In the genomic region with DNA sequence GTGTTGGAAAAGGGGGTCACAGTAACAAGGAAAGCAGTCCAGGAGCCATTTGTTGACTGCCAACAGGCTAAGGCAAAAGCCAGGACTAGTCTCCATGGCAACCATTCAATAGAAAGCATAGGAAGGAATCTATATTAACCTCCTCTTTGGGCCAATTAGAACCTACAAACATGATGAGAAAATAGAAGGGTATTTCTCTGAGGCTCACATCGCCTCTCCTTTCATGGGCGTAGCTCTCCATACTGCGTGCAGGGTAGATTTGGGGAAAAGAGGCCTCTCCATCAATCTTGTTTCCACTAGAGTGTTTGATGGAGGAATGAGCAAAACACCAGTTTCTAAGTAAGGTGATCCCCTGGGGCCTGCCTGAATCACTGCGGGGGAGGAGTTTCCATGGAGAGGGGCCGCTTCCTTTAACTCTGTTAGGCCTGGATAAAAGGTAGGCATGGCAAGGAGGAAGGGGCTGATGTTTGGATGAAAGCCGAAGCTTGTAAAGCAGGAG, we compare ENCODE assay signal across 14 mouse cellular contexts. TPM values are rescaled to one million over a fixed set of nuclear protein-coding genes. Genes with fewer than 3 reads are reported as not detected.
DNase-seq lines count a peak whose midpoint lies in the region; ATAC-seq and TF ChIP-seq lines count a peak whose summit lies in the region.
"Had no signal": no experiment of that assay in that cellular context is flagged by ENCODE, and none has a peak within 500 bp of the region (broad histone marks: within the 10 kb centered on the region; RNA-seq: fewer than 3 reads in every experiment).

No protein-coding gene starts in this region.

- no peak overlapping the region for H3K4me3 ChIP-seq in forebrain, embryonic 15.5 days
- H3K4me3 ChIP-seq: limb, embryonic 15.5 days; midbrain, embryonic 12.5 days; stomach, embryonic 15.5 days had no signal

- WGBS in forebrain, embryonic 15.5 days = 29% methylated on average over 6 of the region's 6 CpGs

- no peaks in the 10 kb centered on the region for H3K9me3 ChIP-seq in forebrain, embryonic 15.5 days
- H3K9me3 ChIP-seq: limb, embryonic 15.5 days; midbrain, embryonic 12.5 days; stomach, embryonic 15.5 days had no signal

- DNase-seq in NIH3T3 (ENCODE audit: low read depth) = peak; percentile 1
- DNase-seq in brain, embryonic 14.5 days (ENCODE audit: low read depth) = peak; percentile 55
- peak; percentile 19 for DNase-seq in mesoderm, embryonic 11.5 days (ENCODE audit: low read depth, low spot score)
- no peak for DNase-seq in heart, adult 8-10 months (ENCODE audit: low spot score)
- no peak for DNase-seq in right cerebral cortex, postnatal 25 days
- DNase-seq: cerebellum, postnatal 14 days; heart, postnatal 14 days; kidney, adult 8-10 months; lung, embryonic 14.5 days had no signal

- no peak for TF ChIP-seq POLR2A in brain, embryonic 14.5 days (IDR thresholded peaks at IDR 0.05; ENCODE audit: borderline replicate concordance, extremely low read depth, insufficient read depth, insufficient read length, poor library complexity, severe bottlenecking)

- no peaks in the 10 kb centered on the region for H3K4me1 ChIP-seq in forebrain, embryonic 15.5 days
- H3K4me1 ChIP-seq: limb, embryonic 15.5 days; midbrain, embryonic 12.5 days; stomach, embryonic 15.5 days had no signal

- peak; percentile 58 for ATAC-seq in forebrain, embryonic 15.5 days (replicated peaks)
- no peak for ATAC-seq in megakaryocyte progenitor cell, adult 5-6 weeks (replicated peaks; ENCODE audit: poor library complexity)

- no peaks in the 10 kb centered on the region for H3K36me3 ChIP-seq in forebrain, embryonic 15.5 days
- H3K36me3 ChIP-seq: limb, embryonic 15.5 days; midbrain, embryonic 12.5 days; stomach, embryonic 15.5 days had no signal

- H3K4me2 ChIP-seq in forebrain, embryonic 15.5 days (replicated peaks) = no peak overlapping the region
- H3K4me2 ChIP-seq: limb, embryonic 15.5 days; lung, embryonic 14.5 days; midbrain, embryonic 12.5 days; stomach, embryonic 15.5 days had no signal

- H3K27me3 ChIP-seq in forebrain, embryonic 15.5 days = no peaks in the 10 kb centered on the region
- H3K27me3 ChIP-seq: limb, embryonic 15.5 days; midbrain, embryonic 12.5 days; stomach, embryonic 15.5 days had no signal

- H3K9ac ChIP-seq in forebrain, embryonic 15.5 days (replicated peaks) = no peak overlapping the region
- H3K9ac ChIP-seq: limb, embryonic 15.5 days; lung, embryonic 14.5 days; midbrain, embryonic 12.5 days; stomach, embryonic 15.5 days had no signal

- H3K27ac ChIP-seq in forebrain, embryonic 15.5 days (replicated peaks) = no peak overlapping the region
- H3K27ac ChIP-seq: limb, embryonic 15.5 days; midbrain, embryonic 12.5 days; stomach, embryonic 15.5 days had no signal

- no peak for TF ChIP-seq CTCF in brain, embryonic 14.5 days (IDR thresholded peaks at IDR 0.05; ENCODE audit: borderline replicate concordance, extremely low read depth, insufficient read depth, insufficient read length)

RNA-seq across cellular contexts. Expression of gene Dgkk, which starts 27.5 kb away (rescaled TPM):
- polyA plus RNA-seq in brain, embryonic 14.5 days (2012; rRNA removed) = 1.1 and 2.8 TPM in 2 replicates
- 0.54 and 0.66 TPM in 2 replicates for polyA plus RNA-seq in forebrain, embryonic 15.5 days (2015; fragmentation: Nextera tagmentation; extraction: Ambion mirVana)
- under 1 TPM in 2 of 4 experiments, not detected in 2; 0.09 to 0.16 TPM for total RNA-seq in heart, adult 8-10 months (2022)
- 0.34 TPM in 1 of 2 replicates, not detected in the other for total RNA-seq in megakaryocyte progenitor cell, adult 5-6 weeks (2015)
- total RNA-seq in megakaryocyte progenitor cell, adult 5-6 weeks (2017) = not detected in 2 replicates

Comparison
In these comparisons a context has a peak if more than half of its experiments do, and no peak if none do; other contexts are left out.
1. DNase-seq: peak in NIH3T3 (single experiment), brain, embryonic 14.5 days (single experiment) and mesoderm, embryonic 11.5 days (single experiment); none in heart, adult 8-10 months (single experiment) and right cerebral cortex, postnatal 25 days (single experiment).